Mouse (Mus musculus) liver, postnatal 0 days (tissue): ENCODE results near the gene Cryba4. TPM values are rescaled to one million over a fixed set of nuclear protein-coding genes. Genes with fewer than 3 reads are reported as not detected.

Experiments used
- ATAC-seq: fragments of 200-750 bp; cut with Nextera tagmentation; 2 replicates; pipeline ENCODE4 v1.8.0; 2017; ENCODE audit warnings: mild to moderate bottlenecking, moderate library complexity
- DNase-seq: peaks from one replicate; pipeline ENCODE4 v3.0.0-alpha.2; 2016
- H3K27ac ChIP-seq: fragments of 300-500 bp; sonication (generic); 2 replicates; pipeline ENCODE4 v1.5.1; 2014; ENCODE audit warnings: antibody characterized with exemption, moderate library complexity, mild to moderate bottlenecking, low read depth
- H3K27me3 ChIP-seq: fragments of 300-500 bp; sonication (generic); 2 replicates; pipeline ENCODE4 v1.6.1; 2014; ENCODE audit warnings: low read length, control low read depth, mixed read lengths; ENCODE audit not compliant: insufficient read depth
- H3K36me3 ChIP-seq: fragments of 300-500 bp; sonication (generic); replicated peaks from 2 replicates; pipeline ENCODE4 v1.6.1; 2014; ENCODE audit warnings: mild to moderate bottlenecking, control low read depth, low read length, moderate library complexity, mixed read lengths; ENCODE audit not compliant: insufficient read depth
- H3K4me1 ChIP-seq: fragments of 300-500 bp; sonication (generic); 2 replicates; pipeline ENCODE4 v1.6.1; 2014; ENCODE audit warnings: antibody characterized with exemption, mild to moderate bottlenecking, control low read depth; ENCODE audit not compliant: insufficient read depth
- H3K4me2 ChIP-seq: fragments of 300-500 bp; sonication (generic); 2 replicates; pipeline ENCODE4 v1.6.1; 2014; ENCODE audit warnings: low read depth, mild to moderate bottlenecking, low read length, moderate library complexity, mixed read lengths
- H3K4me3 ChIP-seq: fragments of 300-500 bp; sonication (generic); 2 replicates; pipeline ENCODE4 v1.5.1; 2014; ENCODE audit warnings: low read depth, low read length
- H3K9ac ChIP-seq: fragments of 300-500 bp; sonication (generic); replicated peaks from 2 replicates; pipeline ENCODE4 v1.6.1; 2014; ENCODE audit warnings: mild to moderate bottlenecking, moderate library complexity
- H3K9me3 ChIP-seq: fragments of 300-500 bp; sonication (generic); 2 replicates; pipeline ENCODE4 v1.6.1; 2016; ENCODE audit warnings: mild to moderate bottlenecking, control low read depth, low read length, mixed read lengths
- CTCF ChIP-seq: sonication (generic); IDR thresholded peaks from 2 replicates; pipeline ENCODE4 v1.5.1; 2016; ENCODE audit warnings: antibody characterized with exemption, low read depth
- EP300 ChIP-seq: IDR thresholded peaks from 2 replicates; pipeline ENCODE4 v1.6.1; 2016; ENCODE audit warnings: antibody characterized with exemption, low read depth, mild to moderate bottlenecking
- WGBS: fragments of 180-500 bp; shearing (Covaris S2); extraction: QIAGEN DNeasy Blood & Tissue Kit; methylation state at CpG from one replicate; pipeline ENCODE4 v1.1.7; 2014; ENCODE audit not compliant: insufficient replicate concordance; 5-methylcytosine and 5-hydroxymethylcytosine counted together
- polyA plus RNA-seq: library from polyadenylated mRNA; unstranded; fragments of >200 nt; fragmentation: Nextera tagmentation; extraction: Ambion mirVana; gene quantifications from 2 replicates; pipeline ENCODE4 v1.2.1, GENCODE M21; 2015

Cryba4 gene
- polyA plus RNA-seq, 1 experiment from 2014 or later, result 0.86 TPM

- 0 out of 2 replicates have a peak, but pooled peaks cover 5% of the 10 kb centered on the region for H3K4me1 ChIP-seq
- DNase-seq, result no peak
- H3K4me3 ChIP-seq, result no peak overlapping the region
- 0 out of 2 replicates have a peak, but pooled peaks cover 5% of the 10 kb centered on the region for H3K27me3 ChIP-seq
- no peak overlapping the region for H3K9ac ChIP-seq
- no peaks in the 10 kb centered on the region for H3K9me3 ChIP-seq
- TF ChIP-seq CTCF, result 0 out of 2 replicates have a peak, but pooled peaks have one; percentile 2
- no peak for TF ChIP-seq EP300
- 18% methylated on average over 1 of the region's 1 CpGs for WGBS
- H3K27ac ChIP-seq, result no peak overlapping the region
- H3K4me2 ChIP-seq, result no peak overlapping the region
- H3K36me3 ChIP-seq, result no peaks in the 10 kb centered on the region
- 0 out of 2 replicates have a peak, but pooled peaks have one; percentile 23 for ATAC-seq
These were observed 32.9 kb downstream of the Cryba4 start for GRCm38 (mm10) chr5:112219398-112219797.

GRCm38 (mm10) chr5:112218679-112219078 lies 33.6 kb downstream of the Cryba4 start:
- no peak overlapping the region for H3K9ac ChIP-seq
- H3K27me3 ChIP-seq, result no peaks in the 10 kb centered on the region
- H3K4me1 ChIP-seq, result 0 out of 2 replicates have a peak, but pooled peaks cover 5% of the 10 kb centered on the region
- no peaks in the 10 kb centered on the region for H3K36me3 ChIP-seq
- ATAC-seq, result no peak
- no peak overlapping the region for H3K4me2 ChIP-seq
- no peak for DNase-seq
- H3K9me3 ChIP-seq, result no peaks in the 10 kb centered on the region
- no peak overlapping the region for H3K4me3 ChIP-seq
- no peak overlapping the region for H3K27ac ChIP-seq
- WGBS, result 63% methylated on average over 4 of the region's 4 CpGs
- TF ChIP-seq CTCF (no peak), EP300 (no peak)

GRCm38 (mm10) chr5:112217031-112217430 lies 35.3 kb downstream of the Cryba4 start:
- Histone ChIP-seq H3K27me3 (no peaks in the 10 kb centered on the region), H3K27ac (no peak overlapping the region), H3K9me3 (no peaks in the 10 kb centered on the region), H3K9ac (no peak overlapping the region), H3K4me1 (0 out of 2 replicates have a peak, but pooled peaks cover 5% of the 10 kb centered on the region), H3K36me3 (no peaks in the 10 kb centered on the region), H3K4me3 (no peak overlapping the region), H3K4me2 (no peak overlapping the region)
- no peak for ATAC-seq
- no peak for DNase-seq
- TF ChIP-seq EP300 (no peak), CTCF (no peak)
- 61% methylated on average over 22 of the region's 22 CpGs for WGBS

- DNase-seq (no peak), ATAC-seq (no peak)
- no peak overlapping the region for H3K27ac ChIP-seq
- H3K27me3 ChIP-seq, result no peaks in the 10 kb centered on the region
- H3K9ac ChIP-seq, result no peak overlapping the region
- no peaks in the 10 kb centered on the region for H3K9me3 ChIP-seq
- 0 out of 2 replicates have a peak, but pooled peaks cover 5% of the 10 kb centered on the region for H3K4me1 ChIP-seq
- no peak overlapping the region for H3K4me3 ChIP-seq
- TF ChIP-seq EP300 (no peak), CTCF (no peak)
- H3K36me3 ChIP-seq, result no peaks in the 10 kb centered on the region
- 71% methylated on average over 7 of the region's 7 CpGs for whole genome bisulfite sequencing
- H3K4me2 ChIP-seq, result no peak overlapping the region
These were observed 36.0 kb downstream of the Cryba4 start for GRCm38 (mm10) chr5:112216335-112216734.

- Histone ChIP-seq H3K9ac (no peak overlapping the region), H3K27ac (no peak overlapping the region), H3K36me3 (no peaks in the 10 kb centered on the region), H3K4me3 (no peak overlapping the region), H3K9me3 (no peaks in the 10 kb centered on the region), H3K4me2 (no peak overlapping the region), H3K4me1 (0 out of 2 replicates have a peak, but pooled peaks cover 5% of the 10 kb centered on the region), H3K27me3 (no peaks in the 10 kb centered on the region)
- 59% methylated on average over 9 of the region's 9 CpGs for WGBS
- ATAC-seq, result no peak
- DNase-seq, result no peak
- no peak for TF ChIP-seq EP300
- TF ChIP-seq CTCF, result no peak
These were observed 36.5 kb downstream of the Cryba4 start for GRCm38 (mm10) chr5:112215801-112216251.

- H3K9ac ChIP-seq, result no peak overlapping the region
- TF ChIP-seq CTCF, result no peak
- no peak overlapping the region for H3K27ac ChIP-seq
- 45% methylated on average over 12 of the region's 12 CpGs for WGBS
- no peaks in the 10 kb centered on the region for H3K36me3 ChIP-seq
- H3K4me1 ChIP-seq, result 0 out of 2 replicates have a peak, but pooled peaks cover 5% of the 10 kb centered on the region
- DNase-seq, result no peak
- no peaks in the 10 kb centered on the region for H3K27me3 ChIP-seq
- no peaks in the 10 kb centered on the region for H3K9me3 ChIP-seq
- ATAC-seq, result no peak
- no peak overlapping the region for H3K4me2 ChIP-seq
- H3K4me3 ChIP-seq, result no peak overlapping the region
These were observed 37.0 kb downstream of the Cryba4 start for GRCm38 (mm10) chr5:112215291-112215751.
